Comparison of ENCODE assay signal across 8 mouse cellular contexts in the genomic region with DNA sequence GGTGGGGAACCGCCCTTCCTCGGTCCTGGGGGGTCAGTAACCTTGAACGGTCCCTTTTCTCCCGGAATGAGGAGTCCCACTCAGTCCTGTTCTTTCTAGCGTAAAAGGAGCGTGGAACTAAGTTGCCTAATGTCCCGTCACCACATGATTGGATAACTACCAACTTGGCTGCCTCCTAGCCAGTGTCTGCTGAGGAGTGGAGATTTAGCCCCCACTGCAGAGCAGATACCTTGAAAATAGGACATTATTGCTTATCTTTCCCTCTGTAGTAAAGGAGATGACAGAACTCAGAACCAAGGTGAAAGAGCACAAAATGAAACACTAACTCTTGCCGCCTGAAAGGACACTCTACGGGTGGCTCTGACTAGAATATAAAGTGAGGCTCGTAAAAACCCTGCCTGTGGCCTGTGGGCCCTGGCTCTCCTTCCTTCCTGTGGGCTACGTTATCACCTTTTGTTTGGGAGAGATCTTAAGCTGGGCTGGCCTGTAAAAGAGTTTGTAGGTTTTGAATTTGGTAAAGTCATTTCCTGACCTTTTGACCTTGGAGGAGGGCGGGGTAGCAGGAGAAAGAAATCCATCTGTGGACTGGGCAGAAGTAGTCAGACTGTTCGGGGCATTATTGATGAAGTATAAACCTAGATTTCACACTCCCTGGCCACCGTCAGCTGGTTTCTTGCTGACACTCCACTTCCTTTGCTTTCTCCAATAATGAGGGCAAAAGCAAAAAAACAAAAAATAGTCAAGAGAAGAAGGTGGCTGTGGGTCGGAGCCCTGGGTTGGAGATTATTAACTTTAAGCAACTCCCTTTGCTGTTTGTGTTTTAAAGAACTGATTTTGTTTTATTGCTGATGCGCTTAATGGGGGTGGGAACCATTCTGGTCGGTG.
DNase-seq lines count a peak whose midpoint lies in the region; ATAC-seq and TF ChIP-seq lines count a peak whose summit lies in the region.

No protein-coding gene starts in this region.

- TF ChIP-seq EP300 in stomach, postnatal 0 days (optimal IDR thresholded peaks at IDR 0.05) = no peak

- peaks cover 34% of the 10 kb centered on the region for H3K4me1 ChIP-seq in hindbrain, embryonic 12.5 days
- peaks cover 16% of the 10 kb centered on the region; the same call in 1 of the 2 replicates for H3K4me1 ChIP-seq in hindbrain, embryonic 14.5 days (replicated peaks; ENCODE audit: control insufficient read depth, insufficient read depth, low read length)
- peaks cover 81% of the 10 kb centered on the region for H3K4me1 ChIP-seq in heart, embryonic 13.5 days
- peaks cover 76% of the 10 kb centered on the region for H3K4me1 ChIP-seq in limb, embryonic 12.5 days (replicated peaks)
- peaks cover 7% of the 10 kb centered on the region for H3K4me1 ChIP-seq in stomach, postnatal 0 days (replicated peaks; ENCODE audit: control insufficient read depth, insufficient read depth)
- H3K4me1 ChIP-seq in forebrain, embryonic 16.5 days (replicated peaks; ENCODE audit: control insufficient read depth, insufficient read depth, low read length) = peaks cover 14% of the 10 kb centered on the region

- no peak overlapping the region for H3K4me2 ChIP-seq in hindbrain, embryonic 12.5 days (replicated peaks)
- H3K4me2 ChIP-seq in hindbrain, embryonic 14.5 days (replicated peaks) = no peak overlapping the region
- peak overlapping the region; percentile 39 for H3K4me2 ChIP-seq in heart, embryonic 13.5 days
- H3K4me2 ChIP-seq in limb, embryonic 12.5 days = peak overlapping the region; percentile 47
- no peak overlapping the region; the same call in 1 of the 2 replicates for H3K4me2 ChIP-seq in stomach, postnatal 0 days (replicated peaks; ENCODE audit: low read depth)
- no peak overlapping the region for H3K4me2 ChIP-seq in forebrain, embryonic 16.5 days (ENCODE audit: low read length)

- no peak overlapping the region for H3K9ac ChIP-seq in hindbrain, embryonic 12.5 days
- no peak overlapping the region for H3K9ac ChIP-seq in hindbrain, embryonic 14.5 days
- peak overlapping the region; percentile 3; the same call in 1 of the 2 replicates for H3K9ac ChIP-seq in heart, embryonic 13.5 days
- H3K9ac ChIP-seq in limb, embryonic 12.5 days (replicated peaks) = no peak overlapping the region
- no peak overlapping the region for H3K9ac ChIP-seq in stomach, postnatal 0 days (ENCODE audit: low read length)
- no peak overlapping the region for H3K9ac ChIP-seq in forebrain, embryonic 16.5 days (replicated peaks; ENCODE audit: low read depth, low read length)

- H3K9me3 ChIP-seq in hindbrain, embryonic 12.5 days (replicated peaks) = no peaks in the 10 kb centered on the region
- H3K9me3 ChIP-seq in hindbrain, embryonic 14.5 days (ENCODE audit: control insufficient read depth, low read length) = no peaks in the 10 kb centered on the region
- H3K9me3 ChIP-seq in heart, embryonic 13.5 days = no peaks in the 10 kb centered on the region
- 0 out of 2 replicates have a peak, but pooled peaks cover 3% of the 10 kb centered on the region for H3K9me3 ChIP-seq in limb, embryonic 12.5 days
- no peaks in the 10 kb centered on the region for H3K9me3 ChIP-seq in stomach, postnatal 0 days (ENCODE audit: control insufficient read depth, low read length)
- no peaks in the 10 kb centered on the region for H3K9me3 ChIP-seq in forebrain, embryonic 16.5 days (ENCODE audit: control insufficient read depth, low read length)

- 0 out of 2 replicates have a peak, but pooled peaks have one; percentile 5 for ATAC-seq in hindbrain, embryonic 12.5 days (ENCODE audit: low FRiP score)
- no peak for ATAC-seq in hindbrain, embryonic 14.5 days (ENCODE audit: low FRiP score)
- ATAC-seq in activated CD4-positive, CD25-positive, alpha-beta regulatory T cell, adult 4 months = peak; percentile 38
- no peak for ATAC-seq in heart, embryonic 13.5 days (ENCODE audit: extremely low read depth, insufficient number of reproducible peaks, low FRiP score, low TSS enrichment)
- ATAC-seq in limb, embryonic 12.5 days (ENCODE audit: insufficient number of reproducible peaks, insufficient read depth, low FRiP score, low TSS enrichment, low read depth) = peak; percentile 13; the same call in 1 of the 2 replicates
- no peak for ATAC-seq in stomach, postnatal 0 days (ENCODE audit: low FRiP score, low TSS enrichment)
- no peak for ATAC-seq in forebrain, embryonic 16.5 days

- no peak for TF ChIP-seq CTCF in stomach, postnatal 0 days (IDR thresholded peaks at IDR 0.05; ENCODE audit: low read depth)

- 27% methylated on average over 17 of the region's 17 CpGs for WGBS in hindbrain, embryonic 12.5 days
- 27% methylated on average over 17 of the region's 17 CpGs for WGBS in hindbrain, embryonic 14.5 days
- WGBS in heart, embryonic 13.5 days = 40% methylated on average over 17 of the region's 17 CpGs
- WGBS in limb, embryonic 12.5 days = 3% methylated on average over 17 of the region's 17 CpGs
- WGBS in stomach, postnatal 0 days = 30% methylated on average over 17 of the region's 17 CpGs
- 36% methylated on average over 17 of the region's 17 CpGs for WGBS in forebrain, embryonic 16.5 days

- H3K36me3 ChIP-seq in hindbrain, embryonic 12.5 days = no peaks in the 10 kb centered on the region
- H3K36me3 ChIP-seq in hindbrain, embryonic 14.5 days (replicated peaks; ENCODE audit: control insufficient read depth, insufficient read depth) = no peaks in the 10 kb centered on the region
- H3K36me3 ChIP-seq in heart, embryonic 13.5 days = no peaks in the 10 kb centered on the region
- no peaks in the 10 kb centered on the region for H3K36me3 ChIP-seq in limb, embryonic 12.5 days
- H3K36me3 ChIP-seq in stomach, postnatal 0 days (ENCODE audit: control insufficient read depth, insufficient read depth, low read length) = no peaks in the 10 kb centered on the region
- no peaks in the 10 kb centered on the region for H3K36me3 ChIP-seq in forebrain, embryonic 16.5 days (ENCODE audit: control insufficient read depth, insufficient read depth)

- H3K27me3 ChIP-seq in hindbrain, embryonic 12.5 days = no peaks in the 10 kb centered on the region
- no peaks in the 10 kb centered on the region for H3K27me3 ChIP-seq in hindbrain, embryonic 14.5 days (ENCODE audit: control insufficient read depth, insufficient read depth, low read length)
- no peaks in the 10 kb centered on the region for H3K27me3 ChIP-seq in heart, embryonic 13.5 days (replicated peaks)
- H3K27me3 ChIP-seq in limb, embryonic 12.5 days = no peaks in the 10 kb centered on the region
- no peaks in the 10 kb centered on the region for H3K27me3 ChIP-seq in stomach, postnatal 0 days (ENCODE audit: control insufficient read depth, insufficient read depth, low read length)
- H3K27me3 ChIP-seq in forebrain, embryonic 16.5 days (replicated peaks; ENCODE audit: control insufficient read depth, insufficient read depth, low read length) = no peaks in the 10 kb centered on the region

- H3K4me3 ChIP-seq in hindbrain, embryonic 12.5 days = no peak overlapping the region
- H3K4me3 ChIP-seq in hindbrain, embryonic 14.5 days (replicated peaks; ENCODE audit: low read length) = no peak overlapping the region
- H3K4me3 ChIP-seq in heart, embryonic 13.5 days = no peak overlapping the region
- H3K4me3 ChIP-seq in limb, embryonic 12.5 days (replicated peaks) = no peak overlapping the region
- no peak overlapping the region for H3K4me3 ChIP-seq in stomach, postnatal 0 days (ENCODE audit: low read depth, low read length)
- H3K4me3 ChIP-seq in forebrain, embryonic 16.5 days (replicated peaks; ENCODE audit: low read length) = no peak overlapping the region

- DNase-seq in hindbrain, embryonic 14.5 days (ENCODE audit: low spot score) = no peak
- DNase-seq in stomach, postnatal 0 days (ENCODE audit: low spot score) = peak; percentile 14
- no peak for DNase-seq in retina, embryonic 14.5 days (ENCODE audit: low spot score)

- H3K27ac ChIP-seq in hindbrain, embryonic 12.5 days = no peak overlapping the region
- no peak overlapping the region for H3K27ac ChIP-seq in hindbrain, embryonic 14.5 days
- H3K27ac ChIP-seq in heart, embryonic 13.5 days (replicated peaks) = peak overlapping the region; percentile 62
- peak overlapping the region; percentile 76 for H3K27ac ChIP-seq in limb, embryonic 12.5 days
- H3K27ac ChIP-seq in stomach, postnatal 0 days (replicated peaks) = peak overlapping the region; percentile 69
- H3K27ac ChIP-seq in forebrain, embryonic 16.5 days (ENCODE audit: low read length) = no peak overlapping the region

Comparison
In these comparisons a context has a peak if more than half of its experiments do, and no peak if none do; other contexts are left out.
1. ATAC-seq: peak in hindbrain, embryonic 12.5 days (single experiment), activated CD4-positive, CD25-positive, alpha-beta regulatory T cell, adult 4 months (single experiment) and limb, embryonic 12.5 days (single experiment); none in hindbrain, embryonic 14.5 days (single experiment), heart, embryonic 13.5 days (single experiment), stomach, postnatal 0 days (single experiment) and forebrain, embryonic 16.5 days (single experiment).
2. H3K27ac ChIP-seq: peak in heart, embryonic 13.5 days (single experiment), limb, embryonic 12.5 days (single experiment) and stomach, postnatal 0 days (single experiment); none in hindbrain, embryonic 12.5 days (single experiment), hindbrain, embryonic 14.5 days (single experiment) and forebrain, embryonic 16.5 days (single experiment).
3. H3K4me2 ChIP-seq: peak in heart, embryonic 13.5 days (single experiment) and limb, embryonic 12.5 days (single experiment); none in hindbrain, embryonic 12.5 days (single experiment), hindbrain, embryonic 14.5 days (single experiment), stomach, postnatal 0 days (single experiment) and forebrain, embryonic 16.5 days (single experiment).